Mouse (Mus musculus): ENCODE results near the gene Ankrd31. TPM values are rescaled to one million over a fixed set of nuclear protein-coding genes. Genes with fewer than 3 reads are reported as not detected.

Gene Ankrd31
- not detected in 2 replicates for polyA plus RNA-seq (2012; rRNA removed; ENCODE audit: low replicate concordance)

DNA sequence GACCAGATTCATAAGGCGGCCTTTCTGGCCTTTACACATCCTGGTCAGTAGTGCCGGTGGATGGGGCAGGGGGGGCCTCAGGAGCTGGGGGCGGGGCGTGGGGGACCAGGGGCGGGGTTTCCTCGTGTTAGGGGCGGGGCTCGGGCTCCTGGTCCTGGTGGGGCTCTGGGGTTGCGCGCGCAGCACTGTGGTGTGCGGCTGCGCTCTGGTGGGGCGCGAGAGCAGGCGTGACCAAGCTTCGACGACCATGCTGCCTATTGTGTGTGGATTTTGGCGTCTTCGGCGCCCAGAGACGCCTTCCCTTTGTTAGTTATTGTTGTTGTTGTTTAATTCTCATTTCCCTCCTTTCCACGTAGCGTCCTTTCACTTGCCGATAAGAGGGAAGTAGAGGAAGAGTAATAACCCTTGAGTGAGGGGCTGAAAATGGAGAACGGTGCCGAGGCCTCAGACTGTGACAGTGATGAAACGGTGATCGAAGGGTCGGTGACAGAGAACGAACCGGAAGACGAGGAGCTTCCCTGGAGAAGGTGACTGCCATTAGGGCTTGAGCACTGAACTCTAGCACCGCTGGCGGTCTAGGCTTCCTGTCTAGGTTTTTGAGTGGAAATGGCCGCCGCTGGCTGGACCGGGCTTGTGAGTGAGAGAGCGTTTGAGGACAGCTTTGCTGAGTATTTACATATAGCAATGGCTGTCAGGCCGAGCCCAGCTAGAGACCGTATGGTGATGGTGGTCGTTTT lies at the start of gene Ankrd31:
TSS of gene Ankrd31 (plus strand) at position 164 of the 737 bp plus-strand sequence.

GRCm38 (mm10) chr13:96923999-96924961 lies 176.2 kb downstream of the Ankrd31 start, which contains the start of gene Gcnt4:
TSS of gene Gcnt4 (plus strand) at chr13:96924689.

Other genes starting within 250 kb of the Ankrd31 start
- gene Polk, start 205.7 kb upstream of the Ankrd31 start, polyA plus RNA-seq (2012; rRNA removed; ENCODE audit: low replicate concordance), result 0.88 and 4.0 TPM in 2 replicates
- gene Col4a3bp, start 205.7 kb upstream of the Ankrd31 start, polyA plus RNA-seq (2012; rRNA removed; ENCODE audit: low replicate concordance), result 11.4 and 23.4 TPM in 2 replicates
- 7.9 and 9.1 TPM in 2 replicates for gene Hmgcr, start 77.3 kb upstream of the Ankrd31 start, polyA plus RNA-seq (2012; rRNA removed; ENCODE audit: low replicate concordance)
- 1.3 and 1.9 TPM in 2 replicates for gene Gcnt4, start 176.4 kb downstream of the Ankrd31 start, polyA plus RNA-seq (2012; rRNA removed; ENCODE audit: low replicate concordance)

All from mammary gland, adult 2 months (tissue).